Mouse (Mus musculus): ENCODE results near the gene Wscd2. TPM values are rescaled to one million over a fixed set of nuclear protein-coding genes. Genes with fewer than 3 reads are reported as not detected.

Wscd2 gene
- total RNA-seq, 2 experiments from 2014 or later: 56.0 to 67.5 TPM

- peak; percentile 83 to 98 for DNase-seq (ENCODE audit: low spot score in 2 of 2)
- intact Hi-C loops (cut with DNase I): no loop called here
Measured at GRCm38 (mm10) chr5:113514062-113514461, 23.9 kb downstream of the Wscd2 start.

- DNase-seq (ENCODE audit: low spot score in 2 of 2): no peak
Measured at GRCm38 (mm10) chr5:113516119-113516872, 26.2 kb downstream of the Wscd2 start.

GRCm38 (mm10) chr5:113516873-113517336, 26.8 kb downstream of the Wscd2 start:
- DNase-seq (ENCODE audit: low spot score in 2 of 2): no peak
- intact Hi-C loops (cut with DNase I): no loop called here

More at GRCm38 (mm10) chr5:113516119-113516872, 26.2 kb downstream of the Wscd2 start:
- intact Hi-C loops (cut with DNase I): no loop called here

- DNase-seq (ENCODE audit: low spot score in 2 of 2): no peak
- intact Hi-C loops (cut with DNase I): no loop called here
Measured at GRCm38 (mm10) chr5:113517387-113517786, 27.3 kb downstream of the Wscd2 start.

GRCm38 (mm10) chr5:113521037-113521436, 30.9 kb downstream of the Wscd2 start:
- intact Hi-C loops (cut with DNase I): no loop called here
- no peak for DNase-seq (ENCODE audit: low spot score in 2 of 2)

- no peak for DNase-seq (ENCODE audit: low spot score in 2 of 2)
- intact Hi-C loops (cut with DNase I): no loop called here
Measured at GRCm38 (mm10) chr5:113538826-113539225, 48.7 kb downstream of the Wscd2 start.

GRCm38 (mm10) chr5:113539438-113539837, 49.3 kb downstream of the Wscd2 start:
- no peak for DNase-seq (ENCODE audit: low spot score in 2 of 2)
- intact Hi-C loops (cut with DNase I): no loop called here

GRCm38 (mm10) chr5:113539858-113540257, 49.7 kb downstream of the Wscd2 start:
- intact Hi-C loops (cut with DNase I): loop anchor here (10.0 kb wide), 1 partner anchor 165 kb away; no protein-coding TSS in a partner anchor

GRCm38 (mm10) chr5:113541196-113541595, 51.1 kb downstream of the Wscd2 start:
- no peak for DNase-seq (ENCODE audit: low spot score in 2 of 2)
- intact Hi-C loops (cut with DNase I): loop anchor here (10.0 kb wide), 1 partner anchor 166 kb away; no protein-coding TSS in a partner anchor

More at GRCm38 (mm10) chr5:113539858-113540257, 49.7 kb downstream of the Wscd2 start:
- DNase-seq (ENCODE audit: low spot score in 2 of 2): peak in 1 of 2 experiments; percentile 62

- intact Hi-C loops (cut with DNase I): loop anchor here (10.0 kb wide), 1 partner anchor 168 kb away; no protein-coding TSS in a partner anchor
Measured at GRCm38 (mm10) chr5:113542885-113543476, 52.8 kb downstream of the Wscd2 start.

GRCm38 (mm10) chr5:113547949-113548700, 58.0 kb downstream of the Wscd2 start:
- peak; percentile 54 to 67 for DNase-seq (ENCODE audit: low spot score in 2 of 2)
- intact Hi-C loops (cut with DNase I): loop anchor here (2.0 to 10.0 kb wide), 2 partner anchors 75 to 173 kb away; no protein-coding TSS in a partner anchor

More at GRCm38 (mm10) chr5:113542885-113543476, 52.8 kb downstream of the Wscd2 start:
- DNase-seq (ENCODE audit: low spot score in 2 of 2): no peak

GRCm38 (mm10) chr5:113550249-113550648, 60.1 kb downstream of the Wscd2 start:
- intact Hi-C loops (cut with DNase I): no loop called here
- no peak for DNase-seq (ENCODE audit: low spot score in 2 of 2)

- intact Hi-C loops (cut with DNase I): no loop called here
- DNase-seq (ENCODE audit: low spot score in 2 of 2): no peak
Measured at GRCm38 (mm10) chr5:113550759-113551158, 60.6 kb downstream of the Wscd2 start.

- DNase-seq (ENCODE audit: low spot score in 2 of 2): no peak
- intact Hi-C loops (cut with DNase I): no loop called here
Measured at GRCm38 (mm10) chr5:113553402-113553897, 63.3 kb downstream of the Wscd2 start.

GRCm38 (mm10) chr5:113554095-113554494, 64.0 kb downstream of the Wscd2 start:
- no peak for DNase-seq (ENCODE audit: low spot score in 2 of 2)
- intact Hi-C loops (cut with DNase I): no loop called here

- no peak for DNase-seq (ENCODE audit: low spot score in 2 of 2)
Measured at GRCm38 (mm10) chr5:113554571-113554970, 64.4 kb downstream of the Wscd2 start.

GRCm38 (mm10) chr5:113555684-113556083, 65.6 kb downstream of the Wscd2 start:
- no peak for DNase-seq (ENCODE audit: low spot score in 2 of 2)
- intact Hi-C loops (cut with DNase I): no loop called here

More at GRCm38 (mm10) chr5:113554571-113554970, 64.4 kb downstream of the Wscd2 start:
- intact Hi-C loops (cut with DNase I): no loop called here

- DNase-seq (ENCODE audit: low spot score in 2 of 2): no peak
- intact Hi-C loops (cut with DNase I): no loop called here
Measured at GRCm38 (mm10) chr5:113558065-113558464, 67.9 kb downstream of the Wscd2 start.

GRCm38 (mm10) chr5:113559627-113560026, 69.5 kb downstream of the Wscd2 start:
- DNase-seq (ENCODE audit: low spot score in 2 of 2): no peak
- intact Hi-C loops (cut with DNase I): no loop called here

GRCm38 (mm10) chr5:113564463-113564862, 74.3 kb downstream of the Wscd2 start:
- DNase-seq (ENCODE audit: low spot score in 2 of 2): no peak
- intact Hi-C loops (cut with DNase I): no loop called here
